Mouse (Mus musculus) stomach, embryonic 15.5 days (tissue): ENCODE results near the gene BC048679. TPM values are rescaled to one million over a fixed set of nuclear protein-coding genes. Genes with fewer than 3 reads are reported as not detected.

Experiments used
- ATAC-seq: fragments of 200-750 bp; cut with Nextera tagmentation; 2 replicates; pipeline ENCODE4 v1.8.0; 2017; ENCODE audit warnings: low read depth, moderate number of reproducible peaks, moderate TSS enrichment; ENCODE audit not compliant: insufficient read depth, low FRiP score
- H3K27ac ChIP-seq: fragments of 300-500 bp; sonication (generic); 2 replicates; pipeline ENCODE4 v1.5.1; 2015; ENCODE audit warnings: mild to moderate bottlenecking, inconsistent platforms
- H3K27me3 ChIP-seq: fragments of 300-500 bp; sonication (generic); replicated peaks from 2 replicates; pipeline ENCODE4 v1.6.1; 2015; ENCODE audit warnings: inconsistent platforms
- H3K36me3 ChIP-seq: fragments of 300-500 bp; sonication (generic); 2 replicates; pipeline ENCODE4 v1.6.1; 2015; ENCODE audit warnings: inconsistent platforms
- H3K4me1 ChIP-seq: fragments of 300-500 bp; sonication (generic); 2 replicates; pipeline ENCODE4 v1.6.1; 2015; ENCODE audit warnings: inconsistent platforms
- H3K4me2 ChIP-seq: fragments of 300-500 bp; sonication (generic); 2 replicates; pipeline ENCODE4 v1.6.1; 2015; ENCODE audit warnings: mild to moderate bottlenecking, inconsistent platforms
- H3K4me3 ChIP-seq: fragments of 300-500 bp; sonication (generic); replicated peaks from 2 replicates; pipeline ENCODE4 v1.5.1; 2015; ENCODE audit warnings: inconsistent platforms
- H3K9ac ChIP-seq: fragments of 300-500 bp; sonication (generic); 2 replicates; pipeline ENCODE4 v1.6.1; 2015; ENCODE audit warnings: inconsistent platforms
- H3K9me3 ChIP-seq: fragments of 300-500 bp; sonication (generic); 2 replicates; pipeline ENCODE4 v1.6.1; 2016; ENCODE audit warnings: inconsistent platforms
- WGBS: fragments of 180-500 bp; shearing (Covaris S2); methylation state at CpG from one replicate; pipeline ENCODE4 v1.1.7; 2015; 5-methylcytosine and 5-hydroxymethylcytosine counted together
- polyA plus RNA-seq: library from polyadenylated mRNA; unstranded; fragments of >200 nt; fragmentation: Nextera tagmentation; extraction: Ambion mirVana; gene quantifications from 2 replicates; pipeline ENCODE4 v1.2.1, GENCODE M21; 2015

BC048679 gene
- polyA plus RNA-seq: not detected in 2 replicates

GRCm38 (mm10) chr7:81498181-81498580 is at the start of gene BC048679:
BC048679 (minus strand) TSS chr7:81498281.
- peaks cover 4% of the 10 kb centered on the region; the same call in 1 of the 2 replicates for H3K4me1 ChIP-seq
- H3K4me2 ChIP-seq: no peak within 1 kb of the TSS
- H3K9me3 ChIP-seq: no peaks in the 10 kb centered on the region
- no peak within 1 kb of the TSS for H3K4me3 ChIP-seq
- H3K36me3 ChIP-seq: no peaks in the 10 kb centered on the region
- 46% methylated on average over 7 of the region's 7 CpGs for WGBS
- no peak within 1 kb of the TSS for H3K27ac ChIP-seq
- peaks cover 18% of the 10 kb centered on the region for H3K27me3 ChIP-seq
- H3K9ac ChIP-seq: no peak within 1 kb of the TSS
- ATAC-seq: no peak

DNA sequence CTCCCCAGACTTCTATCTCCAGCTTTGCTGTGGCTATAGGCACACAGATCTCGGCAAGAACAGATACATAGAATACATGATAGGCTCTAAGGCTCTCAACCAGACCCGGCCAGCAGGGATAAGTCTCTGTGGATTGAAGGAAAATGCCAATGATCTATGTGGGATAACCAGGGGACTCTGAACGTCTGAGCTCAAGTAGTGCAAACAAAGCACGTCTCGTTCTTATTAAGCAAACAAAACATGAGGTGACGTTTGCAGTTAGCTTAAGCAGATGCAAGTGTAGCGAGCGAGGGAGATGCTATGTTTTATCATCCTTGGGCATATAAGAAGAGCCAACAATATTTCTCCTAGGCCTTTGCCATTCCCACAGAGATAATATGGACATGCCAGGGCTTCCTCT is 44.9 kb upstream of the BC048679 start:
- H3K27ac ChIP-seq: no peak overlapping the region
- no peak overlapping the region for H3K4me3 ChIP-seq
- no peak overlapping the region for H3K9ac ChIP-seq
- H3K9me3 ChIP-seq: no peaks in the 10 kb centered on the region
- 64% methylated on average over 8 of the region's 8 CpGs for WGBS
- no peak overlapping the region for H3K4me2 ChIP-seq
- no peaks in the 10 kb centered on the region for H3K36me3 ChIP-seq
- no peaks in the 10 kb centered on the region for H3K27me3 ChIP-seq
- no peak for ATAC-seq
- no peaks in the 10 kb centered on the region for H3K4me1 ChIP-seq

- no peak overlapping the region for H3K9ac ChIP-seq
- H3K4me2 ChIP-seq: no peak overlapping the region
- H3K9me3 ChIP-seq: no peaks in the 10 kb centered on the region
- H3K4me3 ChIP-seq: no peak overlapping the region
- no peak overlapping the region for H3K27ac ChIP-seq
- WGBS: 83% methylated on average over 7 of the region's 7 CpGs
- no peaks in the 10 kb centered on the region for H3K36me3 ChIP-seq
- no peaks in the 10 kb centered on the region for H3K27me3 ChIP-seq
- ATAC-seq: no peak
- H3K4me1 ChIP-seq: no peaks in the 10 kb centered on the region
These were observed 43.9 kb upstream of the BC048679 start for GRCm38 (mm10) chr7:81541924-81542524.

- no peaks in the 10 kb centered on the region for H3K36me3 ChIP-seq
- H3K9me3 ChIP-seq: no peaks in the 10 kb centered on the region
- no peak overlapping the region for H3K9ac ChIP-seq
- H3K27ac ChIP-seq: no peak overlapping the region
- ATAC-seq: no peak
- no peak overlapping the region for H3K4me2 ChIP-seq
- WGBS: 67% methylated on average over 1 of the region's 1 CpGs
- no peaks in the 10 kb centered on the region for H3K4me1 ChIP-seq
- H3K27me3 ChIP-seq: no peaks in the 10 kb centered on the region
- no peak overlapping the region for H3K4me3 ChIP-seq
These were observed 42.9 kb upstream of the BC048679 start for GRCm38 (mm10) chr7:81540999-81541398.

- H3K9ac ChIP-seq: no peak overlapping the region
- WGBS: 39% methylated on average over 2 of the region's 2 CpGs
These were observed 41.5 kb upstream of the BC048679 start for GRCm38 (mm10) chr7:81539565-81539964.

GRCm38 (mm10) chr7:81538070-81538675 is 40.1 kb upstream of the BC048679 start:
- Histone ChIP-seq H3K4me1 (no peaks in the 10 kb centered on the region), H3K4me3 (no peak overlapping the region), H3K27ac (no peak overlapping the region), H3K9ac (no peak overlapping the region), H3K36me3 (peaks cover 20% of the 10 kb centered on the region), H3K9me3 (no peaks in the 10 kb centered on the region), H3K27me3 (no peaks in the 10 kb centered on the region), H3K4me2 (no peak overlapping the region)
- ATAC-seq: no peak
- 50% methylated on average over 2 of the region's 2 CpGs for WGBS

More at GRCm38 (mm10) chr7:81539565-81539964, 41.5 kb upstream of the BC048679 start:
- no peaks in the 10 kb centered on the region for H3K9me3 ChIP-seq
- no peak overlapping the region for H3K4me3 ChIP-seq
- peaks cover 9% of the 10 kb centered on the region; the same call in 1 of the 2 replicates for H3K36me3 ChIP-seq
- no peak overlapping the region for H3K4me2 ChIP-seq
- H3K27ac ChIP-seq: no peak overlapping the region
- H3K27me3 ChIP-seq: no peaks in the 10 kb centered on the region
- H3K4me1 ChIP-seq: no peaks in the 10 kb centered on the region
- no peak for ATAC-seq

- Histone ChIP-seq H3K4me1 (no peaks in the 10 kb centered on the region), H3K27me3 (no peaks in the 10 kb centered on the region), H3K27ac (no peak overlapping the region), H3K36me3 (peaks cover 34% of the 10 kb centered on the region), H3K9me3 (no peaks in the 10 kb centered on the region), H3K4me3 (no peak overlapping the region), H3K4me2 (no peak overlapping the region), H3K9ac (no peak overlapping the region)
- ATAC-seq: no peak
- WGBS: 78% methylated on average over 4 of the region's 4 CpGs
These were observed 38.4 kb upstream of the BC048679 start for GRCm38 (mm10) chr7:81536478-81536877.

DNA sequence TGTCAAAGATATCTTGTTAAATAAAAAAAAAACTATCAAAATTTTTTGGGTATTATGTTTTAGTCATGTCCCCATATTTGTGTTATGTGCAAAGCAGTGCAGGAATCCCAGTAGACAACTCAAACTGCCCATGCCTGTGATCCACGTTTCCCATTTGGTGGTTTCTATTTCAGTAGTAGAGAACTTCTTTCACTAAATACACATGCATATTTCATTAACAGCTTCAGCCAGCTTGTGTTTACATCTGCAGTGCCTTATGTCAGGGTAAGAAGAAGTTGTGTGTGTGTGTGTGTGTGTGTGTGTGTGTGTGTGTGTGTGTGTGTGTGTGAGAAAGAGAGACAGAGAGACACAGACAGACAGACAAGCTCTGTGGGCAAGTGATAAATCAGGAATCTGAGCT is 33.4 kb upstream of the BC048679 start:
- H3K4me2 ChIP-seq: no peak overlapping the region
- no peak overlapping the region for H3K27ac ChIP-seq
- no peaks in the 10 kb centered on the region for H3K4me1 ChIP-seq
- H3K4me3 ChIP-seq: no peak overlapping the region
- no peaks in the 10 kb centered on the region for H3K27me3 ChIP-seq
- no peak for ATAC-seq
- H3K9ac ChIP-seq: no peak overlapping the region
- WGBS: 84% methylated on average over 1 of the region's 1 CpGs
- H3K36me3 ChIP-seq: peaks cover 43% of the 10 kb centered on the region
- no peaks in the 10 kb centered on the region for H3K9me3 ChIP-seq

GRCm38 (mm10) chr7:81528918-81529317 is 30.8 kb upstream of the BC048679 start:
- Histone ChIP-seq H3K27ac (no peak overlapping the region), H3K9ac (no peak overlapping the region), H3K4me3 (no peak overlapping the region), H3K36me3 (peaks cover 31% of the 10 kb centered on the region), H3K9me3 (no peaks in the 10 kb centered on the region), H3K4me1 (peaks cover 5% of the 10 kb centered on the region; the same call in 1 of the 2 replicates), H3K4me2 (no peak overlapping the region), H3K27me3 (no peaks in the 10 kb centered on the region)
- 89% methylated on average over 8 of the region's 8 CpGs for WGBS
- ATAC-seq: no peak

DNA sequence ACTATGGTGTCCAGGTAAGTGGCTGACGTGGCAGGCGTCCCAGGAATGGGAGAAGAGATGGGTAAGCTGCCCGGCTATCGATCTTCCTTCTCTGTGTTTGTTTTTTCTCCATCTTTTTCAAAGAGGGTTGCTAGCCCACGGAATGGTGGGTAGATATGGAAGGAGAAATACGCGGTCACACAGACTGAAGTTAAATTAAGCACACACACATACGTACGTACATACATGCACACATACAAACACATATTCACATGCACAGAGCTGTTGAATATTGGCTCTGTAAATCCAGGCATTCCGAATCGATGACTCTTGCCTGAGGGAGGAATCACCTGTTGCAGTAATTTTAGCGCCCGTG is 25.6 kb upstream of the BC048679 start:
- H3K36me3 ChIP-seq: peaks cover 11% of the 10 kb centered on the region; the same call in 1 of the 2 replicates
- H3K27me3 ChIP-seq: no peaks in the 10 kb centered on the region
- no peak for ATAC-seq
- H3K27ac ChIP-seq: peak overlapping the region; percentile 97
- WGBS: 5% methylated on average over 13 of the region's 13 CpGs
- H3K4me3 ChIP-seq: peak overlapping the region; percentile 68
- H3K4me1 ChIP-seq: peaks cover 8% of the 10 kb centered on the region; the same call in 1 of the 2 replicates
- H3K9ac ChIP-seq: peak overlapping the region; percentile 42; the same call in 1 of the 2 replicates
- H3K4me2 ChIP-seq: peak overlapping the region; percentile 74
- no peaks in the 10 kb centered on the region for H3K9me3 ChIP-seq

DNA sequence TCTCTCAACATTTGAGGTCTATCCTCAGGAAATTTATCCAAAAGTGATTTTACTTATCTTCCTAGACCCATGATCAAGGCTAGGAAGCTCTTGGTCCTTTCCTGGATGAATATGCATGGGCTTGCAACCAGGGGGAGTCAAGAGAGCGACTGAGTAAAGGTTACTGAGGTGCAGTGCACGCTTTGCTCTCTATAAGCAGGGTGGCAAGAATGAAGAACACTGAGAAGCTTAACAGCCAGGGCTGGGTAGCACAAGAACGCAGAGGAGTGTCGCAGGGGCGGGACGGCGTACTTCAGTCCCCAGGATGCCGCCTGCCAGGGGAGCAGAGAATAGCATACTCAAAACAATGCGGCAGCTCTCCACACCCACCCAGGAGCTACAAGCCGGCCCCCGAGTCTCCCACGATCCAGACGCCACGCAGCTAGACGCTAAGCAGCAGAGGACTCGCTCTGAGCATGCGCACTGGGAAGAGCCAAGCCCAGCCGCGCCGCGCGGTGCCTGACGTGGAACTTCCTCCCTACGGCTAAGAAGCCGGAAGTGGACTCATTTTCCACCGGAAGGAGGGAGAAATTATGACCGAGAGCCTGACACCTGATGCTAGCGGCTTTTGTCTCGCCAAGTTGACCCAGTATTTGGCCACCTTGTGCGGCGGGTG is 25.1 kb upstream of the BC048679 start:
- H3K36me3 ChIP-seq: peaks cover 11% of the 10 kb centered on the region; the same call in 1 of the 2 replicates
- H3K9ac ChIP-seq: peak overlapping the region; percentile 66; the same call in 1 of the 2 replicates
- H3K4me3 ChIP-seq: peak overlapping the region; percentile 68
- H3K4me1 ChIP-seq: peaks cover 8% of the 10 kb centered on the region; the same call in 1 of the 2 replicates
- peak; percentile 98 for ATAC-seq
- peak overlapping the region; percentile 97 for H3K27ac ChIP-seq
- under 1% methylated on average over 31 of the region's 31 CpGs for WGBS
- no peaks in the 10 kb centered on the region for H3K27me3 ChIP-seq
- peak overlapping the region; percentile 74 for H3K4me2 ChIP-seq
- H3K9me3 ChIP-seq: no peaks in the 10 kb centered on the region
